Mouse (Mus musculus) liver, adult (tissue): ENCODE measurements around the gene Gm45234.
A peak's percentile ranks its signal among the peaks of the same experiment; 100 is the strongest.

Experiments
- GATA4 ChIP-seq: IDR thresholded peaks from 2 replicates; pipeline ENCODE4 v1.6.1; 2014; ENCODE audit warnings: mild to moderate bottlenecking, low read length; ENCODE audit not compliant: insufficient replicate concordance

Gm45234 gene

DNA sequence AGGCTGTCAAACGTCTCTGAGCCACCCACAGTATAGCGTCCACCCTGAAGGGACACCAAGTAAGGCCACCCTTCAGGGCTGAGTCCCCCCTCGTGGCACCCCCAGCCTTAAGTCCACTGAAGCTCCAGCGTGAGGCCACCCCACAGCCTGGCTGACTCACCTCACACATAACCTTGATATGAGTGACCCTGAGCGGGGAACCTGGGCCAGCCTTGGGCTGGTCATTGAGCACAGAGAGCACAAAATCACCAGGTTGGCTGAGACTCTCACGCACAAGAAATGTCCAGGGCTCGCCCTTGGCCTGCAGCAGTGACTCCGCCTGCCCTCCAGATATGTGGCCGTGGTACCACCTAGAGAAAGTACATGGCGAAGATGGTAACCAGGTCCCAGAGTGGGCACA is 27.2 kb downstream of the Gm45234 start:
- no peak for TF ChIP-seq GATA4

DNA sequence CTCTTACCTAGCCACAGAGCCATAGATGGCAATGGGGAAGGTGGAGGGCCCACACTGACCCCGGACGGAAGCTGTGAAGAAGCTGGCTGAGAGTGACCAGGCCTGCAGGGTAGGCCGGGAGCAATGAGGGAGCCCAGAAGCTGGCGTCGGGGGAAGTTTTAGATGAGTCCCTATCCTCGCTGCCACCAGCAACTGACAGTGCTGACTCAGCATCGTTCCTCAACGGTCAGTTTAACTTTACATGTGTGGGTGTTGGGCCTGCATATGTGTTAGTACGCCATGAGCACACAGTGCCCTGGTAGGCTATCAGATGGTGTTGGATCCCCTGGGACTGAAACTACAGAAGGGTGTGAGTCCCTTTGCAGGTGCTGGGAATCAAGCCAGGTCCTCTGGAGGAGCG is 31.3 kb downstream of the Gm45234 start:
- TF ChIP-seq GATA4, result no peak

DNA sequence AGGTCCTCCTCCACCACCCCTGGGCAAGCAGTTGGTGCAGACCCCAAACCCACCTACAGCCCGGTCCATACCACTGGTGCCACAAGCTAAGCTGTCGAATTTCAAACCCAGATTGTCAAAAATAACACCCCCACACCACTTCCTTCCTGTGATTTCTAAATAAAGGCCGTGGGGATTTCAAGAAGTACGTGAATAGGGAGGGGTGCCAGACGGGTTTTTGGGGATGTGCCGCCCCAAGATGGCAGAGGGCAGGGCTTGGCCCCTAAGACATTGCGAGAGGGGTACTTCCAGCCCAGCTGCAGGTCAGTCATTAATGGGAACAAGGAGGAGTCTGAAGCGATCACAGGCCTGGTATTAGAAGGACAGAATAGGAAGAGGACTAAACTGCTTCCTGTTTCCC is 32.3 kb downstream of the Gm45234 start:
- no peak for TF ChIP-seq GATA4

DNA sequence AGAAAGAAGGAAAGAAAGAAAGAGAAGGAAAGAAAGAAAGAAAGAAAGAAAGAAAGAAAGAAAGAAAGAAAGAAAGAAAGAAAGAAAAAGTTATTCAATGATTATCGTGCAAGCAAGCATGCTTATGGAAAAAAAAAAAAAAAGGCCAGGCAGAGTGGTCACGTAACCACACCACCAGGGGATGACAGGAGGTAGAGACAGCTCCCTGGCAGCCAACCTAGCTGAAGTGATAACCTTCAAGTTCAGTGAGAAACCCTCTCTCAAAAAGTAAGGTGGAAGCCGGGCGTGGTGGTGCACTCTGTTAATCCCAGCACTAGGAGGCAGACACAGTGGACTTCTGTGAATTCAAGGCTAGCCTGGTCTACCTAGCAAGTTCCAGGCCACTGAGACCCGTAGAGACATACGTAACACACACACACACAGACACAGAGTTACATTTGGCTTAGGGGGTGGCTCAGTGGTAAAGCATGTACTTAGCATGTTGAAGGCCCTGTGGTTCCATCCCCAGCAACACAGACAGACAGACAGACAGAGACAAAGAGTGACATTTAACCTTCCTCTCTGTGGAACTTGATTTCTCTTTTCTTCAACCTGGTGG is 32.8 kb downstream of the Gm45234 start:
- no peak for TF ChIP-seq GATA4

DNA sequence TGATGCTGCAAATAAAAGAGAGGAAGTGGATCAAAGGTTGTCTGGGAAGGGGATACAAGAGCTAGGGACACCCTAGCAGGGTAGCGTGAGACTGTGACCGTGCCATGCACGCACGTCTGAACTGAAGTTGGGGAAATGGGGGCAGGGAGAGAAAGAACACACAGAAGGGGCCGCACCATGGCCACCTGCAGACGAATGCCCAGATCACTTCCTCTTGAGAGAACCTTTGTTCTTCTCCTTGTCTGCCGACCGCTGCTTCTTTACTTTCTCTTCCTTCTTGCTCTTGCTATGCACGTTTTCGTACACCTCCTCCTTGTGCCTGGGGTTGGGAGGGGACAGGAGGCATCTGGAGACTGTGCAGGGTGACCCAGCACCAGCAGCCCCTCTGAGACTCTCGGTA is 34.9 kb downstream of the Gm45234 start:
- TF ChIP-seq GATA4, result no peak

DNA sequence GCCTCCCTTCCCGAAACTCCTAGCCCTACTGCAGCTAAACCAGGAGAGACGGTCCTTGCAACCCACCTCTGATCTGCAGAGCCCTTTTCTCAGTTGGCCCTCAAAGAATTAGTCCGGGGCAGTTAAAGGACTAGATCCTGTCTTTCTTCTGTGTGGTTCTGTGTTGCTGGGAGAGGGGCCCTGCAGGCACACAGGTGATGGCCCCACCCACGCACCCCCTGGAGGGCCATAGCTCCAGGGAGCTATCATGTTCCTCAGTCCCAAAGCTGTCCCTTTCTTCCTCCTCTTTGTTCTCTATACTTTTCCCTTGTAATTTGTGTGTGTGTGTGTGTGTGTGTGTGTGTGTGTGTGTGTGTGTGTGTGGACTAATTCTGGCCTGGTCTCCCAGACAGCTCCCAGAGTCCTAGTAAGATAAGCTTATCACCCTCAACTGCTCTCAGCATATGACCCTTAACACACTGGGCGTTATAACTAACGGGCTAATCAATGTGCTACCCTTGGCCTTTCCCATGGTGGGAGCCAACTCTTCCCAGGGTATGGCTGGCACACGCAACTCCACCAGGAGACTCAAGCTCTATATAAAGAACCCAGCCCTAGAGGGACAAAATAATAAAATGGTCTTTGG is 36.4 kb downstream of the Gm45234 start:
- peak; percentile 84 for TF ChIP-seq GATA4

DNA sequence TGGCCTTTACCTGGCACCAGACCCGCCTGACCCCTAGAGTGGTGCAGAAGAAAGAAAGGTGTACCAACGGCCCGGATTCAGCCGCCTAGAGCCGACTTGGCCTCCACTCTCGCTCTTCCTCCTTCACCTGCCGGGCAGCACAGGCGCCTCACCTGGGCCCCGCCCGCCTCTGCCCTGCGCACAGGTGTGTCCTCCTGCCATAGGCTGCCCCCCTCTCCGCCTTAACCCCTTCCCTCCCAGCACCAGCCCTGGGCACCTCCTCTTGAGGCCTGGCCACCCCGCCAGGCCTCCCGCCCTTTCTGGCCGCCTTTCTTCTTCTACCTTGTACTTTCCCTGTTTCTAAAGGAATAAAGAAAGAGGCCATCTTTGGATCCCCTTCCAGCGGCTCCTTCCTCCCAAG is 37.1 kb downstream of the Gm45234 start:
- no peak for TF ChIP-seq GATA4

DNA sequence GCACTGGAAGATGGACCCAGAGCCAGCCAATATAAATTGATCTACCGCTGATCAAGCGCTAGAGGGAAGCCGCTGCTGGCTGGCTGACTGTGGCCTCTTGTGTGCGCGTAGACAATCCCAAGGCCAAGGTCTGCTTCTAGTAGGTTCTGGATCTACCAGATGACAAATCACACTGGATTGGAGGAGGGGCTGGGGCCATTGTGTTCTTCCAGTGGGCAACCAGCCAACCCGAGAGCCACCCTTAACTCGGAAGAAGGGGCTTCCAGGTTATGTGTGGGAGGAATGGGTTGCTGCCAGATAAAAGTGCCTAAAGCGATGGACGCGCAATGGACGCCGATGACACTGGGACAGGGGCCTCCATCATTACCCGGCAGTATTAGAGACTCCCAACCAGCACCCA is 37.9 kb downstream of the Gm45234 start:
- TF ChIP-seq GATA4, result no peak

DNA sequence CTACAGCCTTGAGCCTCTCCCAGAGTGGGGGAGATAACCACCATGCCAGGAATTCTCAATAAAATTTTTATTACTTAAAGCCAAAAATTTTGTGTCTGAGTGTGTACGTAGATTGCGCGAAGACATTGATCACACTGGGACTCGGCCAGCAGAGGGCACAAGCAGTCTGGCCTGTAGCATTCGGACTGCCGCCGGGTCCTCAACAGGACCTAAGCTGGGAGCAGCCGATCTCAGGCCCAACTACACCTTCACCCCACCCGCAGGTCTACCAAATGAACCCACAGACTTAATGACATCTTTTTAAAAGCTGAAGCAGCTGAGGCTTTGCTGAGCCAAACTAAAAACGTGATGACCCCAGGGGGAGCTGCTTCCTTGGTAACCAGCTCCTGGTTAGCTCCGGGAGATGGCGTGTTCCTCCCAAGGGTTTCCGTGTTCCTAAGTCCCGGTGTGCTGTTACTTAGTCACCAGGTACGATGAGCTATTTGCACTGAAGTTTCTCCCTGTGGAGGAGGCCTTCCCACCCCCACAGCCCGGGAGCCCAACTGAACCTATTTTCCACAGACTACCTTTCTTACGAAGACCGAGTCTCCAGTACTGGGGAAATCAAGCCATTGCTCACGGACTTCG is 38.8 kb downstream of the Gm45234 start:
- no peak for TF ChIP-seq GATA4

DNA sequence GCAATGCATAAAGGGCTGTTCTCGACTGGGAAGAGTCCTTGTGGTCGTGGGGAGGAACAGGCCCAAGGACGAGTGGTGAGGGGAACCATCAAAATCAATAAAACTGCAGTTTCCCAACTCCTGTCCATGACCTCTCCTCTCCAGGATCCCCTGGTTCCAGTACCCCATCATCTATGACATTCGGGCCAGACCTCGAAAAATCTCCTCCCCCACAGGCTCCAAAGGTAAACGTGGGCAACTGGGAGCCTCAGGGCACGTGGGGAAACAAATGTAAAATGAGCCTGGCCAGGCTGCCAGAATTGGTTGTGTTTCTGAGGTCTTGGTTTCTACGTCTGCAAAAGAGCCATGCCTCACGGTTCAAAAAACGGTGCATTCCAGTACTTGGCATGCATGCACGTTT is 42.9 kb downstream of the Gm45234 start:
- no peak for TF ChIP-seq GATA4

DNA sequence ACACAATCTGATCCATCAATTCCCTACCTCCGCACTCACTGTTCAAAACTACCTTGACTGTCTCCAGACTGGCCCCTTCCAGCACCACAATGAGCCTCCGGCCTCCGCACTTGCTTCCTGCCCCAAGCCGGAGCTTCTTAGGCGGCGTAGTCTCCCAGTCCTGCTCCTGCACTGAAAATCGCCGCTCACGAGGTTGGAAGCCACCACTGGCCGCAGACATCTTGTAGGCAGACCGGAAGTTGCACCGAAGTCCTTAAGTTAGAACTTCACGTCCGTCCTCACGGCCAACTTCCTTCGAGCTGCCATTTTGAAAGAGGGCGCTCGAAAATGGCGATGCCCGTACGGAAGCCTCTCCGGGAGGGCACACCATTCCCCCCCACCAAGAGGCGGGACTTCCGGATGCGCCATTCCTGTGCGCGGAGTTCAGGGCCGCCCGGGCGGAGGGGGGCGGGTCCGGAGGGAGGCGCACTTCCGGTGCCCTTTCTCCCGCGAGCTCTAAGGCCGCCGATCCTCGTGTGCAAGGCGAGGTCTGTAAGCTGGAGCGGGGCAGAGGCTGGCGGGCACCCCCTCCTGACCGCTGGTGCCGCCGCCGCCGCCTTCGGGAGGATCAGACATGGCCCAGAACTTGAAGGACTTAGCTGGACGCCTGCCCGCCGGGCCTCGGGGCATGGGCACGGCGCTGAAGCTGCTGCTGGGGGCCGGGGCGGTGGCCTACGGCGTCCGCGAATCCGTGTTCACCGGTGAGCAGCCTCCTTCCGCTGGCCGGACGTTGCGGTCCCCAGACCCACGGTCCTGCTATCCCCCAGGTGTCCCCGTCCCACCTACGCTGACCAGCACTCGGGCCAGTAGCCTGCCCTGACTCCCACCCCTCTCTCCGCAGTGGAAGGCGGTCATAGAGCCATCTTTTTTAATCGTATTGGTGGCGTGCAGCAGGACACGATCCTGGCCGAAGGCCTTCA is 43.7 kb downstream of the Gm45234 start, which contains the start of the genes Emg1 and Phb2:
Gene Emg1, minus strand, starts transcription at position 355 of the 959 bp plus-strand sequence.
Gene Phb2, plus strand, starts transcription at position 513 of the 959 bp plus-strand sequence.
- peak; percentile 43; the same call in 1 of the 2 replicates for TF ChIP-seq GATA4

DNA sequence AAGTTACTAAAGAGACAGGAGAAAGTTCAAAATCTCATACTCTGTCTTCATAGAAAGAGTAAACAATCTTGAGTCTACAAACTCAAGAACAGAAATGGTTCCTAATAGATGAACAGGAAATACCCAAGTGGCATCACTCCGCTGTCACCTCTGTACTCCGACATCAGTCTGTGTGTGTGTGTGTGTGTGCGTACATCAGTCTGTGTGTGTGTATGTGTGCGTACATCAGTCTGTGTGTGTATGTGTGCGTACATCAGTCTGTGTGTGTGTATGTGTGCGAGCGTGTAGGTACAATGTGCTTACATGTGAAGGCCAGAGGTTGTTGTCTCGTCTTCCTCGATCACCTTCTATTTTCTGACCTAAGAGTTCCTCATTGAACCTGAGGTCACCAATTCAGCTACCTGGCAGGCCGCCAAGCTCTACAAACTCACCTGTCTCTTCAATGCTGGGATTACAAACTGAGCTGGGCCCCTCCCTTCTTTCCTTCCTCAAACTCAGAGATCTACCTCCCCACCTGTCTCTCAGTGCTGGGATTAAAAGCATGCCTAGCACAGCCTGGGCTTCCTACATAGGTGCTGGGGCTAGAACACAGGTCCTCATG is 47.4 kb downstream of the Gm45234 start:
- TF ChIP-seq GATA4, result no peak

DNA sequence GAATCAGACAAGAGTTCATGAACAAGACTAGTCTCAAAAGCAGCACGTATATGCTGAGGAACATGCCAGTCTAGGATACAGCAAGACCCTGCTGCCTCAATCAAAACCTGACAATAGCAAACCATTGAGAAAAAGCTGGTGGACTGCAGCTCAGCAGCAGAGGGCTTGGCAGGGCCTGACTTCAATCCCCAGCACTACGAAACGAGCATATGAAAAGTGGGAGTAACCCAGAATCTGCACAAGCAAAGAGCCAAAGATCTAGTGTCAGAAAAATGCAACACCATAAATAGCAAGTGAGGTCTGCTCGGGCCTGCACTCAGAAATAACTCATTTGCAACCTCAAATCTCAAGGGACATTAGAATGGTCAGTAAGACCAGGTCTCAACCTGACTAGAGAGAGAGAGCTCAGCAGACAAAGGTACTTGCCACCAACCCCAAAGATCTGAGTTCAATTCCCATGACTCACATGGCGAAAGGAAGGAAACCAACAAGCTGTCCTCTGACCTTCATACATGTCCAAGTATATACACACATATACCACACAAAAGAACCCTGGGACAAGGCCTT is 49.7 kb downstream of the Gm45234 start:
- TF ChIP-seq GATA4, result no peak

DNA sequence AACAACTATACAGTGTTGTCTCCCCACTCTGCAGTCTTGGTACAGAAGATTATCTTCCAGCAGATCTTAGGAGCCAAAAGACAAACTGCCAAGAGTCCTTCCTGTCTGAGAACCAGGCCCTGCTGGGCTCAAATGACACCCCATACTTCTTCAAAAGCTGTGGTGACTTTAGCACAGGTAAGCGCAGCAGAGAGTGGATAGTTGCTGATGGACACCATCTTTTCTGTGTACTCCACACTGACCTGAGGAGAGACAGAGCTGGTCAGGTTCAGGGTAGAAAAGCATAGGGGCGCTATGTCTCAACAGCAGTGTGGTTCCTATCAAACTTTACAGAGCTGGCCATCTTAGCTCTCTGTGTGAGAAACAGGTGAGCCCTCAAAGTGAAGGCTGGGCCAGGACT is 51.4 kb downstream of the Gm45234 start:
- no peak for TF ChIP-seq GATA4

DNA sequence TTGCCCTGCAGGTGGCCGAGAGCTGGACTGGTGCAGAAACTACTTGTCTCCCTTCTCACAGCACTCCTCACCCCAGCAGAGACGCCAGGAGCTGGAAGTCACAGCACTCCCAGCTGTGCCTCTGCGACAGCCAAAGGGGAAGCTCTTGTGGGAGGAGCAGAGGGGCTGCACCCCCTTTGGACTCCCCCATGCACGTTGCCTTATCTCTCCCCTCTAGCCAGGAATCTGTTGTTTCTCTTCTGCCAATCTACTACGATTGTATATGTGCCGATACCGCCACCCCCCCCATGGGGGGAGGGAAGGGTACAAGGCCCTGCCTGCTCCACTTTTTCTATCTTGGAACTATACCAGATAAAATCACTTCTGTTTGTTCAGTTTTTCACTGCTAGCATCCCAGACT is 52.0 kb downstream of the Gm45234 start:
- no peak for TF ChIP-seq GATA4

DNA sequence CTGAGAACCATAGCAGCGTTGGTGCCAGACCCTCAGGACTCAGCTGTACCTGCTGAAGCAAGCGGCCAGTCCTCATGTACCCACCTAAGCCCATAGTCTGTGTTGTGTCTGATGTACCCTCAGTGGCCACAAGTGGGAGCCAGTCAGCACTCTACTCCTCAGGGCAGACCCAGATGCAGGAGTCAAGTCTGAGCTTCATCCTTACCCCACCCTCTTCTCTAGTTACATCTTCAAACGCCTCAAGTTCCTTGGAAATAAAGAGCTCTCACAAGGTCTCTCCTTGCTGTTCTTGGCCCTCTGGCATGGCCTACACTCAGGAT is 53.1 kb downstream of the Gm45234 start:
- no peak for TF ChIP-seq GATA4
